Mouse (Mus musculus): Measurements from ENCODE around the gene Cks2.
"Not testable (repeated sequence)": the region's sequence is repeated elsewhere in the genome, so short reads cannot be mapped to it uniquely, and the experiment has no call there.

The Cks2 gene

GRCm38 (mm10) chr13:51635384-51635783, 9.6 kb upstream of the Cks2 start:
- DNase-seq (ENCODE audit: low read depth in 1 of 2, low spot score in 2 of 2), result not testable (repeated sequence)

DNA sequence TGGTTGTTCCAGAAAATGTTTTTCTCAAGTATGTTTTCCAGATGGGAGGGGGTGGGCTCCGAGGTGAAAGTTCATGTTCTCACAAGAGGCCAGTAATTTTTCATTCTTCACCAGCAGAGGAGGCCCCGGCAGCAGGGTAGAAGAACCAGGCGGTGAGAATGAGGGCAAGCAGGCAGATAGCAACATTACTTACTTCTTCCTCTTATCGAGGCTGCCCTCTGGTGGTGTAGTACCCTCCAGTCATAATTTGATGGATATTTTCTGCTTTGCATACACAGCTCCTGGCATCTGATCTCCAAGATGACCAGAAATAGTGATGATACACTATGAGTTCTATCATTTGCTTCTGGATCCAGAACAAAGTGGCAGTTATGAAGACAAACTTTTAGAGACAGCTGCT, 6.1 kb upstream of the Cks2 start:
- peak in 1 of 2 experiments; percentile 30 for DNase-seq (ENCODE audit: low read depth in 1 of 2, low spot score in 2 of 2)

DNA sequence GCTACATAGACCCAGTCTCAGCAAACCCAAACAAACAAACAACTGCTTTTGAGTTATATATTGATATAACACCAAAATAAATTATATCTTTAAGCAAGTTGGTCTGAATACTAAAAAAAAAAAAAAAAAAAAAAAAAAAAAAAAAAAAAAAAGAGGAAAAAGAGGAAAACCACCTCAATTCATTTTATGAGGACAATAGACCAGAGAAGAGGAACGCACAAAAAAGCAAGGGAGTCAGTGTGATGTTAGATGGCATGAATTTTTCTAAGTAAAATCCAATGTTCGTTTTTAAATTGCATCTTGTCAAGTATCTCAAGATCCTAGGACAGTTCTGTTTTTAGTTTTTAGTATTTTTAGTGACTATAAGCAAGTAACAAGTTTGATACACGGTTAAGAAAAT, 3.6 kb upstream of the Cks2 start:
- DNase-seq (ENCODE audit: low read depth in 1 of 2, low spot score in 2 of 2), result no peak

- DNase-seq (ENCODE audit: low read depth in 1 of 2, low spot score in 2 of 2), result no peak
Observed at GRCm38 (mm10) chr13:51642171-51642778, 2.8 kb upstream of the Cks2 start.

DNA sequence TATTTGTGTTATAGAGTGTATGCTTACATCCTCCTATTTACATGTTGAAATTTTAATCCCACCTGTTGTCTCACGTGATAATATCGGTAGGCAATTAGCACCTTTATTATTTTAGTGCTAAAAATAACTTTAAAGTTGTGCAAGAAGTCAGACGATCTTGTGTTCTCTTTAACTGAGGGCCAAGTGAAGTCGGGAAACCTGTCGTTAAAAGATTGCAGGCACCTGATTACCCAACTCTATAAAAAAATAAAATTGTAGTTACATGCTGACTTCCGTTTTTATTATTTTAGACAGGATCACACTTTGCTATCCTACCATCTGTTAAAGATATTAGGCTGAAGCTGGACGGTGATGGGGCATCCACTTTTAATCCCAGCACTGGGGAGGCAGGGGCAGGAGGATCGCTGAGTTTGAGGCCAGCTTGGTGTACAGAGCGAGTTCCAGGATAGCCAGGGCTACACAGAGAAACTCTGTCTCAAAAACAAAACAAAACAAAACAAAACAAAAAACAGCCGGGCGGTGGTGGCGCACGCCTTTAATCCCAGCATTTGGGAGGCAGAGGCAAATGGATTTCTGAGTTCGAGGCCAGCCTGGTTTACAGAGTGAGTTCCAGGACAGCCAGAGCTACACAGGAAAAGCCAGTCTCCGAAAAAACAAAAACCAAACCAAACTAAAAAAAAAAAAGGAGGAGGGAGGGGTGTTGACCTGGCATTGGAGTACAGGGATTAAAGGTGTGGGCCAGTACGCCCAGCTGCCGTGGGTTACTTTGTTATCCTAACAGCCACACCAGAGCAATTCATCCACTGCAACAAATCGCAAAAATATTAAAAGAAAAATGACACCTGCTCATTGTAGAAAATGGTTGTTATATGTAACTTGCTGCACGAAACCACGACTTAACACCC, 856 bp upstream of the Cks2 start:
- DNase-seq (ENCODE audit: low read depth in 1 of 2, low spot score in 2 of 2), result no peak

DNA sequence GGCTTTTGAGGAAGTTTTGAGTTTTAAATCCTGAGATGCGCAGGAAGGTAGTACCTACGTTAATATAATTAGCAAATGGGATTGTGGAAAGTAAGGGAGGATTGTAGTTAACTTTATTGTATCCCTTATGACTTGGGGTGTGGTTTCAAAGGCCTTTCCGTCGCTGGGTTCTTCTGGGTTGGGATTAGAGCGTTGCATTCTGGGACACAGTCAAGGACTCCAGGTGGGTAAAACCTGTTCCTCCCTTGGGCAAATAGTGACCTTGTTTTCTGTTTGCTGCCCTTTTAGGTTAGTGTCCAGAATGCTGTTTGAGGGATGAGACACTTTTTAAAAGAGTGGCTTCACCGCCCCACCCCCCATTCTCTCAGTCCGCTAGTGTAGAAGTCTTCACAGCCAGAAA, 840 bp downstream of the Cks2 start:
- DNase-seq (ENCODE audit: low read depth in 1 of 2, low spot score in 2 of 2), result no peak

DNA sequence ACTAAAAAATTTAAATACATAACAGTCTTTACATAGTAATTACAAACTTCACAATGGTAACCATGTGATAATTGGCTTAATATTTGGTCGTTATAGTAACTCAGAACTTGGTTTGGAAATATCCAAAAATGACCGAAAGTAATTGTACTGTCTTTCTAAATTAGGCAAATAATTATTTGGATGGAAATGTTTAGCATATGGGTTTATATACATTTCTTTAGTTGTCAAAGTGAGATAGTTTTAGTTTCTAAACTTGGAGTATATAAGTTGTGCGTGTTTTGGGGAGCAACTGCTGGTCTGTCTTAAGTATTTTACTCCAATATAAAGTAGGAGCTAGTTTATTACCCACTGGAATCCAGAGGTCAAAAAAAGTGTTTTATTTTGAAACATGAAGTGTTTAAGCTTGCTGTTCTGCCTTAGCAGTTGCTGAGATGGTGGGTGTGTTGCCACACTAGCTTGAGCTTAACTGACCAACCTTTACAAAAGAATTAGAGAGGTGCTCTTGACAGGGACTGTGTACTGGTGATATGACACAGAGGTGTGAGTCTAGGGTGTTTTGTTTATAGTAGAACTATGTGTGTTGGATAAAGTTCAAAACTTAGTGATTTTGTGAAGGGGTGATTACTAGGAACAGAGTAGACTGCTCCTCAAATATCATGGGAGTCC, 1.5 kb downstream of the Cks2 start:
- no peak for DNase-seq (ENCODE audit: low read depth in 1 of 2, low spot score in 2 of 2)

DNA sequence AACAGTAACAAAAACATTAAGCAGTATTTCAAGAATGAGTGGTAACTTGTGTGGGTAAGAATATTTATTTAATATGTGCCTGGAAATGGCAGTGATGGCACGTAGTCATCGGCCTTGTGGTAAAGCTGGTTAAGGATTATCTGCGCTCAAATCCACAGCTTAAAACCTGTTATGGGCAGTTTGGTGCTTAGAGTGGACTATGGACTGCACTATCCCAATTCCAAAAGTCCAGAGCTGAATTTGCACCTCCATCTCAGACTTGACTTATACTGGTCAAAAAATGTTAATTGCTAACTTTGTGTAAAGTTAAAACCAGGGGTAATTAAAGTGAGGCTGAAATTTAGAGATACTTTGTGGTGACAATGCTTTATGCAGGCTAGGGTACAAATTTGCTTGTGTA, 2.7 kb downstream of the Cks2 start:
- DNase-seq (ENCODE audit: low read depth in 1 of 2, low spot score in 2 of 2), result no peak

DNA sequence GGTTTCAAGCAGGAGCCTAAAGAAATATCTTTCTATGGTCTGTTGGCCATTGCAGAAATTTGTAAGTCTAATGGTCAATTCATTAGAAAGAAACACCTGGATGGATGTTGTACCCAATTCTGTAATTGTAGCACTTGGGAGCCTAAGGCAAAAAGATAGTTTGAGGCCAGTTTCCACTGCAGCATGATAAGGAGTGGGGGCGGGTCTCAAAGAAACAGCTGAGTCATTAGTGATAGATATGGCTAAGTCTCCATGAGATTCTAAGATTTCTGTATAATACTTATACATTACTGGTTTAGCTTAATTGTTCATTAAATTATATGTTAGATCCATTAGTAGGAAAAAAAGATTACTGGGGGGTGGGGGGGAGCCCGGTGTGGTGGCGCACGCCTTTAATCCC, 3.2 kb downstream of the Cks2 start:
- no peak for DNase-seq (ENCODE audit: low read depth in 1 of 2, low spot score in 2 of 2)

GRCm38 (mm10) chr13:51649740-51650139, 4.7 kb downstream of the Cks2 start:
- no peak for DNase-seq (ENCODE audit: low read depth in 1 of 2, low spot score in 2 of 2)

DNA sequence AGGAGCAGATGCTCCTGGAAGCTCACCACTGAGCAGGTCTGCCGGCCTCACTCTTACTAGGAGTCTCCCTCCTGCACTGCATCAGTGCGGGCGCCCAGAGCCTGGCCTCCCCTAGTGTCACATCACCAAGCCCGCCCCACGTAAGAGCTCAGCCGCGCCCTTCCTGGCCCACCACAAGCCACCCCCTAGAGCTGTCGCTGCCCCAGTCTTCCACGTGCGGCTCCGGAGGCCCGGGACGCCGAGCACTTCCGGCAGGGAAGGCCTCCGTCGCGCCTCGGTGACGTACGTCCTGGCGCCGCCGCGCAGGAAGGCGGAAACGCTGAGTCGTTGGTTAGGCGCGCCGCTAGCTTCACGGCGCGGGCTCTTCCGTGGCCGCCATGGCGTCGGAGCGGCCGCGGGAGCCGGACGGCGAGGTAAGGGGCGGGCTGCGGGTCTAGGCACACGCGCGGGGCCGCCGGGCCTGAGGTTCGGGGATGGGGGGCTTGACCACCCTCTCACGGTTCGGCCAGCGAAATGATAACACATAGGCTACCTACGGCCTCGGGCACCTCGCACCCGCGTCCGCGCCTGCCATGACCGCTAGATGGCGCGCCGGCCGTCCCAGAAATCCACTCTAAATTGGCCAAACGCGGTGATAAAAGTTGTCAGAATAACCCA, 6.5 kb downstream of the Cks2 start, which contains the start of gene Secisbp2:
Secisbp2 (plus strand) TSS at position 290 of the 657 bp plus-strand sequence.
- peak; percentile 82 to 88 for DNase-seq (ENCODE audit: low read depth in 1 of 2, low spot score in 2 of 2)

- no peak for DNase-seq (ENCODE audit: low read depth in 1 of 2, low spot score in 2 of 2)
Observed at GRCm38 (mm10) chr13:51653159-51653558, 8.1 kb downstream of the Cks2 start.

DNA sequence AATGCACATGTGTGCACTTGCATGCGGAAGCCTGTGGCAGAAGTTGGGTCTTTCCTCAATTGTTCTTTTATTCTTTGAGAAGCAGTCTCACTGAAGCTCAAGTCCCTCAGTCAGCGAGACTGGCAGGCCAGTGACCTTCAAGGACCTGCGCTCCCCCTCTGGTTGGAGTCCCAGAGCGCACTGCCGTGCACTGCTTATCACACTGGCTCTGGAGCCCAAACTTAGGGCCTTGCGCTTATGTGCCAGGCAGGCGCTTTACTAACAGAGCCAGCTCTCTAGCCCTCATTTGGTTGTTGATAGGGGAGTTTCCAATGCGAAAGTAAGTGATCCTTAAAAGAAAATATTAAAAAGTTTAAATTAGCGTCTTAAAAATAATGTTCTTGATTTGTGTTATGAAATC, 8.9 kb downstream of the Cks2 start:
- no peak for DNase-seq (ENCODE audit: low read depth in 1 of 2, low spot score in 2 of 2)

- DNase-seq (ENCODE audit: low read depth in 1 of 2, low spot score in 2 of 2), result no peak
Observed at GRCm38 (mm10) chr13:51656516-51657235, 11.6 kb downstream of the Cks2 start.

DNA sequence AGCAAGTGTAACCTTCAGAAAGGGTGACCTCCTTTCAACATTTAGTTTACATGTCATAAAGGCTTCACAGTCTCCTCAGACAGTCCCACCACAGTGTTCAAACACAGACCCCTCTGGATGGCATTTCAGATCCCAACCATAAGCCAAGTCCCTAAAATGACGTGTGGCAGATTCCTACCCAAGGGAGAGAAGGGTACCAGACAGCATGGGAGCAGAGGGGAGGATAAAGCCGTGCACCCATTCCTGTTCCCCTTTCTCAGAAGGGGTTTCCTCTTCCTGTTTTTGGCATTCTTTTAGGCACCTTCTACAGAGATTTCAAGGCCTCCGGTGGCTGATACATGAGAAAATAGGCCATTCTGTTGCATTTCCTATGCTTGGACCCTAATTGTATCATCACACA, 13.1 kb downstream of the Cks2 start:
- DNase-seq (ENCODE audit: low read depth in 1 of 2, low spot score in 2 of 2), result no peak

GRCm38 (mm10) chr13:51659573-51659972, 14.5 kb downstream of the Cks2 start:
- DNase-seq (ENCODE audit: low read depth in 1 of 2, low spot score in 2 of 2), result no peak

DNA sequence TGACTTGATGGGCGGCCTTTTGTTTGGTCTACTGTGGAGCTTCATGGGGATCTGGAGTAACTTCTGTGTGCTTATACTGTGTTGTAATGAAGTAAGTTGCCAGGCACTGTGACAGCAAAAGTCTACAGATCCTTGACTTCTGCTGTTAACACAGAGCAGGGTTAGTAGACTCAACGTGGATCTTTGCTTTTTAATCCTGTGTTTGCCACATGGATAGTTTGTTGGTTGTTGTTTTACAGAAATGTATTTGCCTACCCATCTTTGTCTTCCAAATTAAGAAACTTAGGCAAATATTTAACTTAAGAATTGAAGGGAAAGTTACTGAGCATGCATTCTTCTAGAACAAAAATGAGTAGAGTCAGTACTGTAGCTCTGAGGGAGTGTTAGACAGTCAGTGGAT, 18.5 kb downstream of the Cks2 start:
- no peak for DNase-seq (ENCODE audit: low read depth in 1 of 2, low spot score in 2 of 2)

DNA sequence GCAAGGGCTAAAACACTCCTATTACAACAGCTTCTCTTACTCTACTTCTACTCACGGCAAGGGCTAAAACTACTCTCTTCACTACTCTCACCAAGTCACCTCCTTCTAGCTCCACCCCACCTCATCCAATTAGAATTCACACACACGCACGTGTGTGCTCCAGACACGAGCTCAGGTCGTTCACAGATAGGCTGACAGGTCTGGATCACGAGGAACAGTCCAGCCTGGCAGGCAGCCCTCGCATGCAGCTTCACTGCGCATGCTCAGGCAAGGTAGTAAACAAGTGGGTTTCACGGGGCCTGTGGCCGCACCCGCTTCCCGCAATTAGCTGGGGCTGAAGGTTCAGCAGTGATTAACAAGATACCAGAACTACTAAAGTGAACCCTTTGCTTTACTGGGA, 23.2 kb downstream of the Cks2 start:
- not testable (repeated sequence) for DNase-seq (ENCODE audit: low read depth in 1 of 2, low spot score in 2 of 2)

DNA sequence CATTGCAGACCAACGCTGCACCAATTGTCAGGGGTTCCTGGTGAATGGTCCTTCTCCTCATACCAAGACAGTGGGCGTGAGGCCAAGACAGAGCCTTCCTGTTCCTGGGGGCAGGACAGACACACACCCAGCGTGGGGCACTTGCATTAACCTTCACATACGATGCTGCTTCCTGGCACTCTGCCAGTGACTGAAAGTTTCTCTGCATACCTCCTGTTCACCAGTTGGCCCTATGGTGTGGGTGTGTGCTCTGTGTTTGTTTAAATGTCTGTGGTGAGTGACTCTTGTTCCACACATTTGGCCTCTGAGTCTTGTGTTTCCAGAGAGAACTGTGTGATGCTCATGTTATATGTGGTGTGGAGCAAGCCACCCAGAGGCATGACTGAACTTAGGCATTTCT, 31.6 kb downstream of the Cks2 start:
- DNase-seq (ENCODE audit: low read depth in 1 of 2, low spot score in 2 of 2), result no peak

GRCm38 (mm10) chr13:51677041-51677440, 32.0 kb downstream of the Cks2 start:
- DNase-seq (ENCODE audit: low read depth in 1 of 2, low spot score in 2 of 2), result no peak

DNA sequence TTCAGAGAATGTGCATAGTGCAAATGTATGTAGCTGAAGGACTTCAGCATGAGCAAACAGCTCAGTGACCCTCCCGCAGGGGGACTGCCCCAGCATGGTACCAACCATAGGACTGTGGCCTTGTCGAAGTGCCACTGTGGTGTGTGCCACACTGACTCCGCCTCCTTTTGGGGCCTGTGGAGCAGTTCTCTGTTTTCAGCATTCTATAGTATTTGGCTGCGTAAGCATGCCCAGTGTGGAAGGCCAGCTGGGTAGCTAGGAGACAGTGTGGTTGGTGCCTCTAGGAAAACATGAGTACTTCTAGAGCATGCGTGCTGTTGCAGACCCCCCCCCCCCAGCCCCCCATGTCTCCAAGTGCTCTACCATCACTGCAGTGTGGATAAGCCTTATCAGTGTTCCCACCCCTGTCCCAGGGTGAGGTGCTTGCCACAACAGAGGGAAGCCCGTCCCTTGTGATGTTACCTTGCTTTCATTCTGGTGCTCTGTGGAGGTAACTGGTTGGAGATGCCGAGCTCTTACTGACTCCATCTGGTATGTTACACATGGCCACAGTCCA, 32.7 kb downstream of the Cks2 start:
- DNase-seq (ENCODE audit: low read depth in 1 of 2, low spot score in 2 of 2), result no peak
